Mouse (Mus musculus) midbrain, embryonic 11.5 days (tissue): ENCODE measurements around the gene Gm8297. TPM values are rescaled to one million over a fixed set of nuclear protein-coding genes. Genes with fewer than 3 reads are reported as not detected.
"Not testable (repeated sequence)": the region's sequence is repeated elsewhere in the genome, so short reads cannot be mapped to it uniquely, and the experiment has no call there.

Source experiments
- ATAC-seq: fragments of 200-750 bp; cut with Nextera tagmentation; 2 replicates; pipeline ENCODE4 v1.8.0; 2017; ENCODE audit warnings: moderate TSS enrichment, moderate library complexity; ENCODE audit not compliant: low FRiP score
- DNase-seq: peaks from one replicate; pipeline ENCODE4 v3.0.0; 2015; ENCODE audit warnings: low spot score; ENCODE audit errors: missing footprints
- H3K27ac ChIP-seq: fragments of 300-500 bp; sonication (generic); 2 replicates; pipeline ENCODE4 v1.5.1; 2014; ENCODE audit warnings: low read depth, low read length
- H3K27me3 ChIP-seq: fragments of 300-500 bp; sonication (generic); 2 replicates; pipeline ENCODE4 v1.6.1; 2014; ENCODE audit warnings: mild to moderate bottlenecking, low read length, moderate library complexity, mixed read lengths; ENCODE audit not compliant: control insufficient read depth, insufficient read depth
- H3K36me3 ChIP-seq: fragments of 300-500 bp; sonication (generic); 2 replicates; pipeline ENCODE4 v1.6.1; 2014; ENCODE audit warnings: mild to moderate bottlenecking, low read length, moderate library complexity, mixed read lengths; ENCODE audit not compliant: control insufficient read depth, insufficient read depth
- H3K4me1 ChIP-seq: fragments of 300-500 bp; sonication (generic); 2 replicates; pipeline ENCODE4 v1.6.1; 2014; ENCODE audit warnings: low read length; ENCODE audit not compliant: control insufficient read depth, insufficient read depth
- H3K4me2 ChIP-seq: fragments of 300-500 bp; sonication (generic); 2 replicates; pipeline ENCODE4 v1.6.1; 2014; ENCODE audit warnings: mild to moderate bottlenecking, moderate library complexity
- H3K4me3 ChIP-seq: fragments of 300-500 bp; sonication (generic); 2 replicates; pipeline ENCODE4 v1.5.1; 2014; ENCODE audit warnings: low read depth, low read length
- H3K9ac ChIP-seq: fragments of 300-500 bp; sonication (generic); 2 replicates; pipeline ENCODE4 v1.6.1; 2014; ENCODE audit warnings: low read length
- H3K9me3 ChIP-seq: fragments of 300-500 bp; sonication (generic); 2 replicates; pipeline ENCODE4 v1.6.1; 2016; ENCODE audit warnings: low read length; ENCODE audit not compliant: control insufficient read depth
- WGBS: fragments of 180-500 bp; shearing (Covaris S2); extraction: QIAGEN DNeasy Blood & Tissue Kit; methylation state at CpG from one replicate; pipeline ENCODE4 v1.1.7; 2014; 5-methylcytosine and 5-hydroxymethylcytosine counted together
- polyA plus RNA-seq: library from polyadenylated mRNA; unstranded; fragments of >200 nt; fragmentation: Nextera tagmentation; extraction: Ambion mirVana; gene quantifications from 2 replicates; pipeline ENCODE4 v1.2.1, GENCODE M21; 2014

Gene Gm8297
- polyA plus RNA-seq: not detected in 2 replicates

DNA sequence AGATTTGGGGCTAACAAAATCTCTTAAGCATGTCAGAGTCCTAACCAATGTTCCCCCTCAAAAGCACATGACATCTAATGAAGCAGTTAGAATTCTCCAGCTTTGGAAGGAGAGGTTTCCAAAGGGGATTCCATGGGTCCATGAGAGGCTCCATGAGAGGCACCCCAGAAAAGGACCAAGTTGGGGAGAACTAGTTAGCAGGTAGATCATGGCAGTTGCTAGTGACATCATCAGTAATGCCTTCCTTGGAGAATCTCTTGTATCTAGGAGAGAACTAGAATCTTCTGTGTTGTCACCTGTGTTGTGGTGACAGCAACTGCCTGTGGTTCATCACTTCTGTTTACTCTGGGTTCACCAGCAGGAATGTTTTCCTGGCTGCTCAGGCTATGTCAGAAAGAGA is at the start of gene Gm8297:
Gm8297 (plus strand) TSS at position 301 of the 400 bp plus-strand sequence.
- not testable (repeated sequence) for H3K9me3 ChIP-seq, H3K27ac ChIP-seq, H3K36me3 ChIP-seq, H3K4me1 ChIP-seq, H3K4me2 ChIP-seq, H3K27me3 ChIP-seq, H3K4me3 ChIP-seq, DNase-seq, H3K9ac ChIP-seq, ATAC-seq

DNA sequence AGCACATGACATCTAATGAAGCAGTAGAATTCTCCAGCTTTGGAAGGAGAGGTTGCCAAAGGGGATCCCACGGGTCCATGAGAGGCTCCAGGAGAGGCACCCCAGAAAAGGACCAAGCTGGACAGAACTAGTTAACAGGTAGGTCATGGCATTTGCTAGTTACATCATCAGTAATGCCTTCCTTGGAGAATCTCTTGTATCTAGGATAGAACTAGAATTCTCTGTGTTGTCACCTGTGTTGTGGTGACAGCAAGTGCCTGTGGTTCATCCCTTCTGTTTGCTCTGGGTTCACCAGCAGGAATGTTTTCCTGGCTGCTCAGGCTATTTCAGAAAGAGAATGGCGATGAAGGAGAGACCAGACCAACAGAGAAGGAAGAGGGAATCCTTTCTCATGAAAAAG is 31.9 kb downstream of the Gm8297 start, which contains the start of gene Gm3298:
Gm3298 (plus strand) TSS at position 301 of the 400 bp plus-strand sequence.
- not testable (repeated sequence) for DNase-seq, H3K4me3 ChIP-seq, ATAC-seq, H3K36me3 ChIP-seq, H3K4me2 ChIP-seq, H3K27ac ChIP-seq, H3K27me3 ChIP-seq, H3K9ac ChIP-seq, H3K9me3 ChIP-seq, H3K4me1 ChIP-seq
- WGBS: no CpG with 5 or more reads among the region's 2 CpGs

Other genes starting within 250 kb of the Gm8297 start
- gene Gm9602, start 207.6 kb upstream of the Gm8297 start, polyA plus RNA-seq: not detected in 2 replicates
- not detected in 2 replicates for gene Gm3269, start 145.8 kb upstream of the Gm8297 start, polyA plus RNA-seq
- gene Gm3264, start 128.4 kb upstream of the Gm8297 start, polyA plus RNA-seq: 0.68 and 0.75 TPM in 2 replicates
- gene Gm3278, start 91.5 kb upstream of the Gm8297 start, polyA plus RNA-seq: not detected in 2 replicates
- not detected in 2 replicates for gene Gm3298, start 32.0 kb downstream of the Gm8297 start, polyA plus RNA-seq
- gene 4930555G01Rik, start 66.7 kb downstream of the Gm8297 start, polyA plus RNA-seq: not detected in 2 replicates
- gene Gm8281, start 87.1 kb downstream of the Gm8297 start, polyA plus RNA-seq: 2.3 and 2.5 TPM in 2 replicates
- gene Gm8279, start 147.6 kb downstream of the Gm8297 start, polyA plus RNA-seq: not detected in 2 replicates
- gene Gm3317, start 180.6 kb downstream of the Gm8297 start, polyA plus RNA-seq: not detected in 2 replicates
- not detected in 2 replicates for gene Gm8271, start 201.9 kb downstream of the Gm8297 start, polyA plus RNA-seq